Mouse (Mus musculus): ENCODE results near the gene Myd88.

Gene Myd88

DNA sequence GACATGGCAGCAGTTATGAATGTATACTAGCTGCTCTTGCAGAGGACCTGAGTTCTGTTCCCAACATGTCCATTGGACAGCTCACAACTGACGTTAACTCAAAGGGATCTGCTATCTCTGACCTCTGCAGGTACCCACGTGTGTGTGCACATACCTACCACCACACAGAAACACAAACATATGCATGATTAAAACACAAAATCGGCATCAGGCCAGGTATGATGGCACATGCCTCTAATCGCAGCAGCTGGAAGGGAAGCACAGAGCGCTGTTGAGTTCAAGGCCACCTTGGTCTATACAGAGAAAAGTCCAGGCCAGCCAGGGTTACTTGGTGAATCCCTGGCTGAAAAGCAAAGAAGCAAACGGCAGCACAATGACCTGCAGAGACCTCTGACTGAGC, 43.5 kb downstream of the Myd88 start:
- in situ Hi-C loops (cut with MboI): no loop called here

DNA sequence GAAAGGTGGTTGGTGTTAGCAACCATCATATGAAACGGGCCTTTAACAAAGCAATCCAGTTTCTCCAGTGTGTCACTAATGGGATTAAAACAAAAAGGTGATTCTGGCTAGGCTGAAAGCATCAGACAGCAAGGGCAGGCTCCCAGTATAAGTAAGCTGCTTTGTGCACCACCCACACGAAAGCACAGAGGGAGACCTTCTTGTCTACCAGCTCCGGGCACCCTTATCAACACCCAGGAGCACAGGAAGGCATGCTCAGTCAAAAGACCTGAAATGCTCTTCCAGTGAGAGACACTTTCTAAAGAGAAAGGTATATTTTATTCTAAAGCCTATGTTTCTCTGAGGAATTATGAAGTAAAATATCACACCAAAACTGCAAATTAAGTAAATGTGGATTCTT, 50.4 kb downstream of the Myd88 start:
- in situ Hi-C loops (cut with MboI): no loop called here

Data from mature B cell (primary cell).